Mouse (Mus musculus) stomach, postnatal 0 days (tissue): Measurements from ENCODE around the gene Tet3.

Experiments
- CTCF ChIP-seq: IDR thresholded peaks from 2 replicates; pipeline ENCODE4 v1.5.1; 2016; ENCODE audit warnings: antibody characterized with exemption, low read depth, mild to moderate bottlenecking, moderate library complexity
- EP300 ChIP-seq: optimal IDR thresholded peaks from 2 replicates; pipeline ENCODE3; 2016; ENCODE audit warnings: antibody characterized with exemption

DNA sequence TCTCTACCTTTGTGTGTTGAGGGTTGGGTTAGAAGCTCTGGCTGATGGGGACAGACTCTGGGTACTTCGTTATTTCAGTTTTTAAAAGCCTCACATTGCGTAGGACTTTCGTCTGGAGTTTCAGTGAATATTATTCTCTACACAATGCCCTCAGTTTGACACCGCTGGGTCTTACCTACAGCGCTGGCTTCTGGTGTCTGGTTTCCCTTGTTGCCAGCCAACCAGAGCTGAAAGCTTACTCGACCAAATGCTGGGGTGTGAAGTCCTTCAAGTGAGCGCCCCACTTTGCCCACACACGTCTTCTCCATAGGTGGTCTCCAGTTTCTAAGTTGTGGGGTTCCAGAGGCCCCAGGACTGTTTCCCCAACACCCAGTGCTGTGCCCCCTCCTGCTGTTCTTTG, 61.2 kb downstream of the Tet3 start:
- TF ChIP-seq EP300 (no peak), CTCF (no peak)
